Comparison of ENCODE assay signal across 10 mouse cellular contexts in the genomic region with DNA sequence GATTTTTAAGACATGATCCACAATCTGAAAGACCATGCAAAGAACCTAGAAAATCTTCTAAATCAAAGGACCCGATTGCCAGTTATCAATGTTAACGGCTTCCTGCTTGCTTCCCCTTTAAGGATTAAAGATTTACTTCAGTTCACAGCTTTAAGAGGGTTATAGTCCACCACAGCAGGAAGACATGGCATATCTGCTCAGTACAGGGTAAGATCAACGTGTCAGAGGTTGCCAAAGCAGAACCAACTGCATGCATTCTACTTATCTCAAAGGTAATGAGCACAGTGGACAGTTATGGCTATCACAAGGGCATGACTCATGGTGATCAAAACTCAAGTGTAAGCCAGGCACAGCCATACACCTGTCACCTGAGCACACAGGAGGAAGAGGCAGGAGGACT. TPM values are rescaled to one million over a fixed set of nuclear protein-coding genes. Genes with fewer than 3 reads are reported as not detected.
DNase-seq lines count a peak whose midpoint lies in the region; ATAC-seq and TF ChIP-seq lines count a peak whose summit lies in the region.
"Had no signal": no experiment of that assay in that cellular context is flagged by ENCODE, and none has a peak within 500 bp of the region (broad histone marks: within the 10 kb centered on the region; RNA-seq: fewer than 3 reads in every experiment).

No protein-coding gene starts in this region.

- no peak overlapping the region for H3K4me3 ChIP-seq in spleen, adult 2 months (ENCODE audit: extremely low read depth, insufficient read depth, insufficient read length)
- H3K4me3 ChIP-seq in macrophage (ENCODE audit: inconsistent target), result no peak overlapping the region

- DNase-seq in spleen, adult 2 months (ENCODE audit: low read depth in 1 of 2, low spot score in 2 of 2), result no peak
- no peak for DNase-seq in spleen, postnatal 4 days (ENCODE audit: low spot score in 2 of 2)
- no peak for DNase-seq in ovary, adult 18-20 months (ENCODE audit: low spot score)
- DNase-seq in frontal cortex, adult 2 months (ENCODE audit: extremely low spot score in 1 of 2, low spot score in 1 of 2), result no peak
- no peak for DNase-seq in gastrocnemius, postnatal 10 days
- DNase-seq: heart, postnatal 10 days; lung, embryonic 14.5 days had no signal

- WGBS in spleen, adult 2 months, result 15% methylated on average over 3 of the region's 3 CpGs
- WGBS in macrophage (ENCODE audit: missing documents), result 21% methylated on average over 3 of the region's 3 CpGs

- TF ChIP-seq CTCF in spleen, adult 2 months (IDR thresholded peaks at IDR 0.05; ENCODE audit: extremely low read depth, insufficient read depth, insufficient read length, insufficient replicate concordance), result no peak

- H3K27ac ChIP-seq in spleen, adult 2 months (ENCODE audit: insufficient read depth, low read length), result peak overlapping the region; percentile 23; the same call in 1 of the 2 replicates
- H3K27ac ChIP-seq in macrophage, result 0 out of 2 replicates have a peak overlapping the region, but pooled peaks have one; percentile 1

- peak; percentile 11 for ATAC-seq in inflammation-experienced regulatory T-cells, adult 6 months
- ATAC-seq: midbrain, embryonic 16.5 days had no signal

- no peaks in the 10 kb centered on the region for H3K36me3 ChIP-seq in spleen, adult 2 months (ENCODE audit: control insufficient read depth, insufficient read depth, low read length)
- no peaks in the 10 kb centered on the region for H3K36me3 ChIP-seq in macrophage (ENCODE audit: inconsistent target)

- peaks cover 100% of the 10 kb centered on the region for H3K79me2 ChIP-seq in macrophage (ENCODE audit: inconsistent target)

- no peak for TF ChIP-seq POLR2A in spleen, adult 2 months (IDR thresholded peaks at IDR 0.05; ENCODE audit: low read depth, low read length)

- peaks cover 51% of the 10 kb centered on the region for H3K4me1 ChIP-seq in spleen, adult 2 months (ENCODE audit: control insufficient read depth, insufficient read depth, insufficient read length)

- H3K27me3 ChIP-seq in spleen, adult 2 months (ENCODE audit: control insufficient read depth, insufficient read depth, low read length), result no peaks in the 10 kb centered on the region

RNA-seq across cellular contexts. Expression of a gene that starts 53.1 kb away (rescaled TPM):
- polyA plus RNA-seq in spleen, adult 2 months (2012; rRNA removed), result 76.3 and 77.7 TPM in 2 replicates
- 100 to 1,000 TPM in 1 of 3 experiments, 10 to 100 TPM in 2; 54.0 to 105 (median 84.1) TPM for polyA plus RNA-seq in inflammation-experienced regulatory T-cells, adult 6 months (2017; shearing (Covaris generic))
- total RNA-seq in macrophage (2018; cell fraction: chromatin; rRNA removed), result 100 to 1,000 TPM; 272 to 441 (median 315) TPM
- 10 to 100 TPM; 21.2 to 47.5 (median 32.8) TPM for total RNA-seq in macrophage (2018; cell fraction: cytosol; rRNA removed)
- 100 to 1,000 TPM; 138 to 277 (median 182) TPM for total RNA-seq in macrophage (2018; cell fraction: nucleus; rRNA removed)
- polyA plus RNA-seq in macrophage (2018), result 32.7 to 46.6 TPM (median 36.7 TPM) in 3 replicates
- polyA plus RNA-seq in frontal cortex, adult 2 months (2012; rRNA removed), result 97.3 and 101 TPM in 2 replicates
- 10 to 100 TPM; 52.0 to 65.8 TPM for total RNA-seq in gastrocnemius, postnatal 10 days (2021)
